19 mouse cellular contexts compared by ENCODE assay signal in genomic region chr4:4822119-4822518, GRCm38 (mm10). TPM values are rescaled to one million over a fixed set of nuclear protein-coding genes. Genes with fewer than 3 reads are reported as not detected.
DNase-seq lines count a peak whose midpoint lies in the region; ATAC-seq and TF ChIP-seq lines count a peak whose summit lies in the region.
"Had no signal": no experiment of that assay in that cellular context is flagged by ENCODE, and none has a peak within 500 bp of the region (broad histone marks: within the 10 kb centered on the region; RNA-seq: fewer than 3 reads in every experiment).

No protein-coding gene starts in this region.

- no peaks in the 10 kb centered on the region for H3K4me1 ChIP-seq in heart, embryonic 12.5 days (replicated peaks)
- no peaks in the 10 kb centered on the region for H3K4me1 ChIP-seq in intestine, embryonic 15.5 days (replicated peaks)
- H3K4me1 ChIP-seq: hindbrain, embryonic 12.5 days; limb, embryonic 15.5 days; liver, embryonic 15.5 days; megakaryocyte, embryonic 14.5 days had no signal

- H3K9me3 ChIP-seq in heart, embryonic 12.5 days (replicated peaks) = no peaks in the 10 kb centered on the region; the same call in 1 of the 2 replicates
- H3K9me3 ChIP-seq in intestine, embryonic 15.5 days = no peaks in the 10 kb centered on the region
- H3K9me3 ChIP-seq: G1E; hindbrain, embryonic 12.5 days; limb, embryonic 15.5 days; liver, embryonic 15.5 days; megakaryocyte, embryonic 14.5 days had no signal

- H3ac ChIP-seq in myocyte (ENCODE audit: control insufficient read depth, insufficient read length) = no peak overlapping the region

- in situ Hi-C loops in Patski (cut with MboI; ENCODE audit: low pct_unique_long_range_greater_than_20kb) = no loop called here

- no peak for TF ChIP-seq POLR2A in myocyte (IDR thresholded peaks at IDR 0.05; ENCODE audit: insufficient read length, low read depth)

- TF ChIP-seq CTCF in Patski (IDR thresholded peaks at IDR 0.05) = no peak

- 58% methylated on average over 1 of the region's 1 CpGs for WGBS in heart, embryonic 12.5 days
- 80% methylated on average over 1 of the region's 1 CpGs for WGBS in intestine, embryonic 15.5 days

- H3K4me2 ChIP-seq in heart, embryonic 12.5 days = no peak overlapping the region
- H3K4me2 ChIP-seq in myocyte (ENCODE audit: low read depth) = no peak overlapping the region
- no peak overlapping the region for H3K4me2 ChIP-seq in intestine, embryonic 15.5 days (replicated peaks)
- H3K4me2 ChIP-seq: hindbrain, embryonic 12.5 days; limb, embryonic 15.5 days; liver, embryonic 15.5 days had no signal

- CTCF ChIA-PET in Patski (lab: Charles Lee) = no interaction called here

- H3K27ac ChIP-seq in heart, embryonic 12.5 days (ENCODE audit: poor library complexity, severe bottlenecking) = no peak overlapping the region
- H3K27ac ChIP-seq in intestine, embryonic 15.5 days = no peak overlapping the region
- H3K27ac ChIP-seq: hindbrain, embryonic 12.5 days; limb, embryonic 15.5 days; liver, embryonic 15.5 days had no signal

- ATAC-seq in heart, embryonic 12.5 days (ENCODE audit: insufficient number of reproducible peaks, low FRiP score) = no peak
- ATAC-seq in Patski = peak; percentile 51
- no peak for ATAC-seq in intestine, embryonic 15.5 days
- ATAC-seq: forebrain, embryonic 16.5 days; inflammation-experienced regulatory T-cells, adult 6 months; lung, postnatal 0 days had no signal

- no peaks in the 10 kb centered on the region for H3K79me2 ChIP-seq in myocyte (ENCODE audit: control insufficient read depth, insufficient read depth)

- H3K4me3 ChIP-seq in heart, embryonic 12.5 days = no peak overlapping the region
- no peak overlapping the region for H3K4me3 ChIP-seq in myocyte
- H3K4me3 ChIP-seq in intestine, embryonic 15.5 days (replicated peaks) = no peak overlapping the region
- H3K4me3 ChIP-seq: hindbrain, embryonic 12.5 days; limb, embryonic 15.5 days; liver, embryonic 15.5 days; megakaryocyte, embryonic 14.5 days had no signal

- no peaks in the 10 kb centered on the region for H3K36me3 ChIP-seq in heart, embryonic 12.5 days
- H3K36me3 ChIP-seq in myocyte (ENCODE audit: control insufficient read depth, insufficient read depth) = no peaks in the 10 kb centered on the region
- H3K36me3 ChIP-seq in intestine, embryonic 15.5 days = no peaks in the 10 kb centered on the region
- H3K36me3 ChIP-seq: G1E; hindbrain, embryonic 12.5 days; limb, embryonic 15.5 days; liver, embryonic 15.5 days had no signal

- DNase-seq in heart, adult 9 months (ENCODE audit: low spot score in 2 of 2) = peak; percentile 13 to 16
- DNase-seq in 416B (ENCODE audit: low read depth) (peak; percentile 36), Patski (ENCODE audit: low read depth, low spot score) (peak; percentile 24)
- no peak for DNase-seq in layer of hippocampus, adult 11-12 months (ENCODE audit: low spot score)
- DNase-seq: cerebellum, adult 2 months; heart, postnatal 10 days; midbrain, embryonic 14.5 days; spleen, adult 18-20 months had no signal

- no peaks in the 10 kb centered on the region for H3K27me3 ChIP-seq in heart, embryonic 12.5 days (replicated peaks)
- H3K27me3 ChIP-seq in Patski (peaks cover under 1% of the 10 kb centered on the region), myocyte (ENCODE audit: control insufficient read depth, insufficient read depth, insufficient read length) (no peaks in the 10 kb centered on the region)
- no peaks in the 10 kb centered on the region for H3K27me3 ChIP-seq in intestine, embryonic 15.5 days (replicated peaks)
- H3K27me3 ChIP-seq: hindbrain, embryonic 12.5 days; limb, embryonic 15.5 days; liver, embryonic 15.5 days; megakaryocyte, embryonic 14.5 days had no signal

- POLR2A ChIA-PET in Patski (lab: Charles Lee) = no interaction called here

- H3K9ac ChIP-seq in heart, embryonic 12.5 days = no peak overlapping the region
- H3K9ac ChIP-seq in intestine, embryonic 15.5 days = no peak overlapping the region
- H3K9ac ChIP-seq: hindbrain, embryonic 12.5 days; limb, embryonic 15.5 days; liver, embryonic 15.5 days had no signal

TF ChIP-seq in myocyte, 11 proteins besides CTCF, POLR2A, EP300 and RAD21:
- TF ChIP-seq USF1 (IDR thresholded peaks at IDR 0.05; ENCODE audit: low read depth) (peak; percentile 76), POLR2AphosphoS2 (IDR thresholded peaks at IDR 0.05; ENCODE audit: insufficient read length, low read depth) (no peak)

RNA-seq across cellular contexts. Expression of gene Impad1, which starts 29.0 kb away (rescaled TPM):
- 42.4 and 44.2 TPM in 2 replicates for polyA plus RNA-seq in heart, embryonic 12.5 days (2016; fragmentation: Nextera tagmentation; extraction: Ambion mirVana)
- polyA plus RNA-seq in Patski (2021) (38.1 TPM), myocyte (2012; fragmentation: generic; extraction: Trizol) (10.7 TPM)
- 37.2 and 41.5 TPM in 2 replicates for polyA plus RNA-seq in intestine, embryonic 15.5 days (2015; fragmentation: Nextera tagmentation; extraction: Ambion mirVana)
